Mouse (Mus musculus) telencephalon, adult 2 months (tissue): ENCODE measurements around the gene B4gat1.
A peak's percentile ranks its signal among the peaks of the same experiment; 100 is the strongest.
"Not testable (repeated sequence)": the region's sequence is repeated elsewhere in the genome, so short reads cannot be mapped to it uniquely, and the experiment has no call there.

Experiments
- DNase-seq: peaks from one replicate; pipeline ENCODE4 v3.0.0-alpha.2; 2011; ENCODE audit warnings: low read depth, low spot score

B4gat1 gene

DNA sequence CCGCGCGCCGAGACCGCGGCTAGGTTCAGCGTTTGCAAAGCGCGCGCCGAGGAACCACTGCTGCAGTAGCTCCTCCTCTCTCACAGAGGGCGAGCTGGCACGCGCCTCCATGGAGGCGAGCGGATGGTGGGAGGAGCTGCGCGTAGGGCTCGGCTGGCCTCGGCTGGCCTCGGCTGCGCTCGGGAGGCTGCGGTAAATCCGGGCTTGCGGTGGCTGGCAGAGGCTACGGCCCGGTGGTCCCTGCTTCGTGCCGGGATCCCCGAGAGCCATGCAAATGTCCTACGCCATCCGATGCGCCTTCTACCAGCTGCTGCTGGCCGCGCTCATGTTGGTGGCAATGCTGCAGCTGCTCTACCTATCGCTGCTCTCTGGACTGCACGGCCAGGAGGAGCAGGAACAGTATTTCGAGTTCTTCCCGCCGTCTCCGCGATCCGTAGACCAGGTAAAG lies at the start of gene B4gat1, which contains the start of gene AC124502.3:
TSS of gene B4gat1 (plus strand) at position 118 of the 448 bp plus-strand sequence.
TSS of gene AC124502.3 (plus strand) at position 183 of the 448 bp plus-strand sequence.
- peak; percentile 86 for DNase-seq

DNA sequence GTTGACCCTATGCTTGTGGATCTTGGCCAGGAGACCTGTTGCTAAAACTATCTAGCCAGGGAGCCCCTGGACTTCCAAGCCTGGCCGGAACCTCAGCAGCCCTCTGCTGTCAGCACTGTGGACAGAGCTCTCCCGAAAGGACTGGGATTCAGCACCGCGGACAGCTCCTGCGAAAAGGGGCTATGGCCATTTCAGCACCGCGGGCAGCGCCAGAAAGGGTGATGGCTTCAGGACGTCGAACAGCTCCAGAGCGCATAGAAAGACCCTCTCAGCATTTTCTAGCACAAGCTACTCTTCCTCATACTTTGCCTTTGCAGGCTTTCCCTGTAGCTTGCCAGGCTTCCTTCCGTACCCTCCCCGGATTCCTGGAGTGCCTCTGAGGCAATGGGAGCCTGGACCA lies 49.6 kb upstream of the B4gat1 start:
- no peak for DNase-seq

DNA sequence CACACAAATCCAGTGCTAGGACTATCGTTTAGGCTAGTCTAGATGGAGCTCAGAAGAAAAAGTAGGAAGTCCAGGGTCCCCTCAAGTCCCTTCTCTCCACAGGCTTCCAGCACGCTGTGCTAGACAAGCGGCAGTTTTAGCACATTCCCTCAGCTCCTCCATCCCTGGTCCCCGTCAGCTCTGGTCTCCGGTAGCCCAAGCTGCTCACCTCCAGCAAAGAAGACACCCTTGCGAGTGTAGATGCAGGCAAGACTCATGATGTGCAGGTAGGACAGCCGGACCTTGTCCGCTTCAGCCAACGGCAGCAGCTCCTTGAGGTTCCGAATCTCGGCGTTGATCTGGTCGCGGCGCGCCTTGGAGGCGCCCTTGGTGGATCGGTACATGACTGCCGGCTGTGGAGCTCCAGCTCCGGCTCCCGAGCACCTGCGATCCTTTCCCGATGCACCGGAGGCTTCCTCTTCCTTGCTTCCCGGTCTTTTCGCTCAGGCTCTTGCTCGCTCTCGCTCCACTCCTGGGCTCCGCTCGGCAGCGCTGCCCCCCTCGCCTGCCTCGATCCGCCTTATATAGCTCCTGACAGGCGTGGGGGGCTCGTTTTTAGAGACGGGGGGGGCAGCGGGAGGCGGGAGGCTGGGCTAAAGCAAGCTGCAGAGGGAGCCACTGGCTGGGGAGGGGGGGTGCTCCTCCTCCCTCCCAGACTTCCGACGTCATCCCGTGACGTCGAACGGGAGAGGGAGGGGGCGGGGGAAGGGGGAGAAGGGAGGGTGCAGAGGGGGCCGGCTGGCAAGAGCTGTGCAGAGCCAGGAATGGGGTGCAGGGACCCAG lies 49.0 kb upstream of the B4gat1 start:
- peak; percentile 92 for DNase-seq

DNA sequence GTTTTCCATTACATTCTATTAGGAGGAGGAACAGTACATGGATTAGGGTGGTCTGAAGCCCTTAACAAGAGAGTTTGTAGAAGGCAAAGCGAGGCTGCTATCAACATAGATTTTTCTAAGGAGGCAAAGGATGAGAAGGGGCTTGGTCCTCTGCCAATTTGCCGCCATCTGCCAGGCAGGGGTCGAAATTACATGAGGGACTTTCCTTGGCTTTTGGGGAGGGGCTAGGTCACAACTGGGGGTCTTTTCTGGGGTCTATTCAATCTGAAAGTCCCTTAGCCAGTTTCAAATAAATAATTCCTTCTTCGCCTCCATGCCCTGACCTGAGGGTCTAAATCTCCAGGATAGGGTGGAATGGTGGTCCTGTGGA lies 48.4 kb upstream of the B4gat1 start, which contains the start of gene Npas4:
TSS of gene Npas4 (minus strand) at position 61 of the 370 bp plus-strand sequence.
- no peak for DNase-seq

DNA sequence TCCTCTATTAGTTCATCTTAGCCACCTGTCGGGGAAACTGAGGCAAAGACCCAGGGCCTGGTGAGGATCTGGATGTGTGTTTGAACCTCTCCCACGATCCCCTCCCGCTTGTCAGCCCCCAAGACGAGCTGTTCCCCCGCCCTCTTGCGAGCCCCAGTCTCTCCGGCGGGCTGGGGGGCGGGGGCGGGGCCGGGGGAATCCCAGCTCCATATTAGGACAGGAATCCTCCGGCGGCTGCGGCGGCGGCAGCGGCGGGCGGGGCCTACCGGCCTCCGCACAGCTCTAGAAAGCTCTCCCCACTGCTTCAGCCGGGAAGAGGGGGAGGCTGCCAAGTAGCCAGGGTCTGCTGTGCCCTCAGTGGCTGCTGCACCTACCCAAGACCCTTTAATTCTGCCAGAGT lies 47.9 kb upstream of the B4gat1 start:
- no peak for DNase-seq

DNA sequence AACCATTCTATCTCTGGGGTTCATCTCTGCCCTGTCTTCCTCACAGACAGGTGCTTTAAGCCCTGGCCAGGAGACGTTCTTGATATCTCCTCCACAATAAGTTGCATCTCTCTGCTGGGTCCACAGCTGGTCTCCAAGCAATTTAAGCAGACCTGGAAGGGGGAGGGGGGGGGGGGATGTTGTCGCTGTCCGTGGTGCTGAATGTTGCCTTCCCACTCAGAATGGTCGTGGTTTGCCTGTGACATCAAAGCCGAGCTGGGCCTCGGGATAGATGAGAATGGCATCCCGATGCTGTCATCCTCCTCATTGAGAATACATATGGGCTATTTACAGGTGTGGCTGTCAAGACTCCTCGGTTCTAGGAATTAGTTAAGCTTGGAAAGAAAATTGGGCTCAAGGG lies 46.3 kb upstream of the B4gat1 start:
- DNase-seq, result no peak

DNA sequence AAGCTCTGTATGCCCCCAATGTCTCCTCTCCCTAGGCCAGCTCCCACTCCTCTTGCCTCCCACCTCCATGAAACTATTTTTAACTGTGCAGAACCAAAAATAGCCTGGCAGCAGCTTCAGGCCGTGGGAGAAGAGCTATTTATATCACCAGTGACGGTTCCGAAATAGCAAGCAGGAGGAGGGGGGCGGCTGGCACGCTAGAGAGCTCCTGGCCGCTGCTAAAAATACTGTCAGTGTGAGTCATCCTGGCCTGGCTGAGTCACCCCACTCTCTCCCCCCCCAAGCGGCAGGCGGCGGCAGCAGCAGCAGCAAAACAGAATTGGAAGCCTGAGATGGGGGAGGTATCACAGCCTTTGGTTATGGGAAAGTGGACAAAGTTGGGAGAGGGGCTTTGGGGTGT lies 45.7 kb upstream of the B4gat1 start:
- DNase-seq, result peak; percentile 95

DNA sequence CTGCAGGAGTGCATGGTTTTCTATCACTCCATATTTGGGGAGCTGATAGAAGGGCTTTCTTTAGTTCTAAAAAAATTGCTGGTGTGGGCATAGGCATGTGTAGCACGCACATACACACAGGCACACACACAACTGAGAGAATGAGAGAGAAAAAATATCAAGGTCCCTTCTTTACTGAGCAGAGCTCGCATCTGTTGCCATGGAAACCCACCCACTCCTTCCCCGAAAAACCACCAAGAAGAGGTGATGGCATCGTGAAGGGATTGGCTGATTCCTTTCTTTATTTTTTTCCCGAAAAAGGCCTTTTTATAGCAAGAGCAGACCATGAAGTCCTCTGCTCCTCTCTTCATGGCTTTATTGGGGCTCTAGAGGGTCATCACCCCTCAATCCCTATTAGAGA lies 44.6 kb upstream of the B4gat1 start:
- DNase-seq, result peak; percentile 97

DNA sequence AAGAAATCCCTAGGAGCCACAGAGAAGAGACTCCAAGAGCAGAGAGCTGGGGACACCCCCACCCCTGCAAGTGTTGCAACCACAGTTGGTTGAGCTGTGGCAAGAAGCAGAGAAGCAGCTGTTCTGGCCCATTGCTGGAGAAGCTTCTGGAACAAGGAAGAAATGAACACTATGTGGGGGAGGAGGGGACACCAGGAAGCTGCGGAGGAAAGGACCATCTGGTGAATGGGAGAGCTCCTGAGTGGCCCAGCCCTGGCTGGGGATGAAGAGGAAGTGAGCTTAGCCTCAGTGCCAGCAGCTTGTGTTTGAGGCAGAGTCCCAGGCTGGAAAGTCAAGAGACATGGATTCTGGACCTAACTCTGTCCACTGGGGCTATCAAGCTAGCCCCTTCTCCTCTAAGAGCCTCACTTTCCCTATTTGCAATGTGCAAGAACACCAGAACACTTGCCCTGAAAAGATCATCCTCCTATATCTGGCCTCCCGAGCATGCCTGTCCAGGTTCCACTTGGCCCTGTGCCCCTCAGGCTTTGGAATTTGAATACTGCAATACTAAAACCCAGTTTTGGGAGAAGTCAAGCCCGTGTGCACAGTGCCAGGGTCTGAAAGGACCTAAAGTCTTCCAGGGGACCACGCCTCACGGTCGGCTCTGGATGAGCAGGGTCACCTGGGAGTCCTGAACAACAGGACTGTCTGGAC lies 39.0 kb upstream of the B4gat1 start:
- peak; percentile 79 for DNase-seq

DNA sequence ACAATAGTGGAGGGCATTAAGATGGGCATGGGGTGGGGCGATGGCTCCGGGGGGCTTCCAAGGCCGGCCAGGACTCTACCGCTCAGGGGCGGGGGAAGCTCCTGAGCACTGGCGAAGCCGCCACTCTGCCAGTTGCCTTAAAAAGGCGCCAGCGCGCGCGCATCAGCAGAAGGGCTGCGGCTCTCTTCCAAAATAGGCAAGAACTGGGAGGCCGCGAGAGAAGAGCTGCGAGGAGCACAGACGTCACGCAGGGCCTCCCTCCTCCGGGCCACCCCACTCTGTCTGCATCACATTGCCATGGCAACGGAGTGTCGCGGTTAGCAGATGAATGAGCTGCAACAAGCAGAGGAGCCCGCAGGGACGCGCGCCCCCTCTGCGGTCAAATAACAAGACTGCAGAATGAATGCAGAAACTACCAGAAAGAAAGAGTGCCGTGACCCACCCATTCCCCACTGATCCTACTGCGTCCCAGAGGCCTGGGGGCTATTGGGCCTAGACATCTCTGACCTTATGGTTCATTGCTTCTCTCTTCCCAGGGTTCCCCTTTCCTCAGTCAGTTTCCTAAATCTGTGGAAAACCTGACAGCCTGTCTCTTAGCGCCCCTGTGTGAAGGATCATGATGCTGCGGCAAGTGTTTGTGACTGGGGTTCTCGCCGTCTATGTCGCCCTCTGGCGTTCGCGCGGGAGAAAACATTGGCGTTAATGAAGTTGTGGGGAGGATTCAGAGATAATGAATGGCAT lies 36.8 kb upstream of the B4gat1 start:
- peak; percentile 98 for DNase-seq

DNA sequence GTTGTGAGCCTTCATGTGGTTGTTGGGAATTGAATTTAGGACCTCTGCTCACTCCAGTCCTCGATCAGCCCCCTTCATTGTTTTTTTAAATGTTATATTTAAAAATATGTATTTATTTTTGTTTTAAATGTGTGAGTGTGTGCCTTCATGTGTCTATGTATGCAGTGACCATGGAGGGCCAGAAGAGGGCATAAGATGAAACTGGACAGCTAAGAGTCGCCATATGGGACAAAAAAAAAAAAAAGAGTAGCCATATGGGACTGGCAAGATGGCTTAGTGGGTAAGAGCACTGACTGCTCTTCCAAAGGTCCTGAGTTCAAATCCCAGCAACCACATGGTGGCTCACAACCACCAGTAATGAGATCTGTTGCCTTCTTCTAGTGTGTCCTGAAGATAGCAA lies 35.0 kb upstream of the B4gat1 start:
- not testable (repeated sequence) for DNase-seq

DNA sequence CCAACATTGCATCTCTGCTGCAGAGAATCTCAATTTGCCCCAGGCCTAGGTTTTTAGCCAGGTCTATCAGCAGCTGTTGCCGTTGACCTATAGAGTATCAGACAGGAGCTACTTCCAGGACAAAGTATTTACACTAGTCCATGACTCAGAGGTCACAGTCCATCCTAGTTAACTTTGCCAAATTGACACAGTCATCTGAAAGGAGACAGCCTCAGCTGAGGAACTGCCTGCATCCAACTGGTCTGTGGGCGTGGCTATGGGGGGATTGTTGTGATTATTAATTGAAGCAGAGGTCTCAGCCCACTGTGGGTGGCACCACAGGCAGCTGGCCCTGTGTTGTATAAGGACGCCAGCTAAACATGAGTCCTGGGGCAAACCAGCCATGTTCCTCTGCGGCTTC lies 33.7 kb upstream of the B4gat1 start:
- no peak for DNase-seq

DNA sequence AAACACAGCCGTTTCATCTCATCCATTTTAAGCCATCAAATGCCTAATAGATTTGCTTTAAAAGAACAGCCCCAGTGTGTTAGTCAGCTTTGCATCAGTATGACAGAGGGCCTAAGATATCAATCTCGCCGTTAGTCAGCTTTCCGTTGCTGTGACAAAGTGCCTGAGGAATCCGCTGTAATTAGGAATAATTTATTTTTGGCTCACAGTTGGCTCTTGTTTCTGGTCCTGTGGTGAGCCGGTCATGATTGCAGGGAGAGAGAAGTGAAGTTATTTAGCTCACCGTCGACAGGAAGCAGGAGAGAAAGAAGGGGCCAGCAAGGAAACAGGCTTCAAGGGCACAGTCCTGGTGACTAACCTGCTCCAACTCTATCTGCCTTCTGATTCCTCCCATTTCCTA lies 25.5 kb upstream of the B4gat1 start:
- no peak for DNase-seq

DNA sequence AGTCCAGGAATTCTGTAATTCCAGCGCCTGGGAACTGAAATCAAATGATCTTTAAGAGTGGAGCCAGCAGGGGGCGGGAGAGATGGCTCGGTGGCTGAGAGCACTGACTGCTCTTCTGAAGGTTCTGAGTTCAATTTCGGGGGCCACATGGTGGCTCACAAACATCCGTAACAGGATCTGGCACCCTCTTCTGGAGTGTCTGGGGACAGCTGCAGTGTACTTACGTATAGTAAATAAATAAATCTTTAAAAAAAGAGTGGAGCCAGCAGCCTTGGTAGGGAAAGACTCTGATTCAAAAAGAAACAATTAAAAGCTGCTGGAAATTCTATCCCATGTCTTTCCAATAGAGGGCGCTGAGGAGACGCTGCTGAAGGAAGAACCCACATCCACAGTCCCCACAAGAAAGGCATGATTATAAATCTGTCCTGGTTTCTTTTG lies 23.6 kb upstream of the B4gat1 start:
- no peak for DNase-seq

DNA sequence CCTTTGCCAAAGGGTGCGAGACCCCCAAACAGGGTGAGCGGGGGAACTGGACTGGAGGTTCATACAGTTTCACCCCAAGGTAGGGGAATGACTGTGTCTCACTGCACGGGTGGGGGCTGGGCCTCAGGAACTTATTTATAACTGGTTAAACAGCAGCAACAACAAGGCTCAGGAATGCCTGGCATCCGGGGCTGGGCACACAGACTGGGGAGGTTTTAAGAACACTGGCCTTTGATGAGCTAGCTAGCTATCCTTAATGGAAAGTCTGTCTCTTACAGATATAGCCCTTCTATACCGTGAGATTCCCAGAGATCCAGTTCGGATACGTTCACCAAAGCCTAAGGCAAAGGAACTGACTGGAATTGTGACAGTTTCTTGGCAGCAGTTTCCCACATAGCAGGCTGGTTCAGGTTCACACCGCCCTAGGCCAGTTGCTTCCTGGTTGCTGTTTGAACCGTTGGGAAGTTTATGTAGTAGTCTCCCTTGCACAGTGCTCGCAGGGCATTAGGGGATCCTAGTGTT lies 22.3 kb upstream of the B4gat1 start:
- DNase-seq, result no peak

DNA sequence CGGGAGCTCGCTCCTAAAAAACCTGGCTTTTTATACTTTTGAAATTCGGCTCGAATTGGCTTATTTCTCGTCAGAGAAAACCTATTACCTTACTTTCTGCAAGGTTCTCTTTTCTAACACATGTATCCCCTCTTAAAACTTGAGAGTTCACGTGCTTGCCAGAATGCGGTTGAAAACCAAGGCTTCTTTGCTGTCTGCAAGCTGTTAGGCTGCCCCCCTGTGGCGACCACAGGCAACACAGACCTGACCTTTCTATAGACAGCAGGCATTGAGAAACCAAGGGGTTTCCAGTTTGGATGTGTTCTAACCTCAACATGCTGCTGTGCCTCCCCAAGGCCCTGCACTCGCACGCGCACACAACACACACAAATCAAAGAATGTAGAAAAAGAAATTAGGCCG lies 21.8 kb upstream of the B4gat1 start:
- no peak for DNase-seq

DNA sequence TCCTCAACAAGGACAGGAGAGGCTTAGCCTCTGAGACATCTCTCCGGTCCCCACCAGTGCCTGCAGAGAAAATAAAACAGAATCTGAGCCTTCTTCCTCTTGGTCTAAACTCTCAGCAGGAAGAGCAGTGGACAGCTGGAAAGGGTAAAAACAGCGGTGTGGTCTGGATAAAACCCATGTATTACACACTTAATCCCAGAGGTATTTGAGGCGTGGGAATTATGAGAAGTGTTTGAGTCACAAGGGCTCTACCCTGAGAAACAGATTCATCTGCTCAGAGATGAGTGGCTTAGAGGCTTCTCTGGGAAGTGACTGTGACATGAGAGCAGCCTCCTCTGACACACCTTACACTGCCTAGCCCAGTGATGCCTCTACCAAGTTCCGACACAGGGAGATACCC lies 21.0 kb upstream of the B4gat1 start:
- no peak for DNase-seq

DNA sequence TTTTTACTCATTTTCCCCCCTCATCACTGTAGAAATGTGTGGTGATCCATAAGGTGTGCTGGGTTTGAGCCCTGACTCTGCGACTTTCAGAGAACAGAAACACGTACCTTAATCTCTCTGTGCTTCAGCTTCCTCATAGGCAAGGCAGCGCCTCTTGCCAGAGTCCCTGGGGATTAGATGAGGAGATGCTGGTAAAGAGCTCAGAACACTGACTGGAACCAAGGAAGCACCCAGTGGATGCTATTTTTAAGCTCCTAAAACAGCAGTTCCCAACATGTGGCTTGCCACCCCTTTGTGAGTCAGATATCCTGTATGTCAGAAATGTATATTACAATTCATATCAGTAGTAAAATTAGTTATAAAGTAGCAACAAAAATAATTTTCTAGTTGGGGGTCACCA lies 20.4 kb upstream of the B4gat1 start:
- DNase-seq, result no peak

DNA sequence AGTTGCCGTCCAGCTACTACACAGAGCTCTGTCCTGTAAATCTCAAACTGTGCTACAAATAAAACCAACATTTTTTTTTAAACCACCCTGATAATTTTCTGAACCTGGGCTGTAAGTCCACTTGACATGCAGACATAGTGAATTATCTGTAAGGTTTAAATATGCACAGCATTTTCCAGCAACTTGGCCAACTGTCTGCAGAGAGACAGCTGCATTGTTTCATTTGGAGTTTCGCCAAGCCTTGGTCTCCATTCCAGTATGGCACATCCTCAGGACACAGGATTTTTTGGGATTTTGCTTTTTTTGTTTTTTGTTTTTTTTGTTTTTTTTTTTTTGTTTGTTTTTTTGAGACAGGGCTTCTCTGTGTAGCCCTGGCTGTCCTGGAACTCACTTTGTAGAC lies 17.2 kb upstream of the B4gat1 start:
- no peak for DNase-seq

DNA sequence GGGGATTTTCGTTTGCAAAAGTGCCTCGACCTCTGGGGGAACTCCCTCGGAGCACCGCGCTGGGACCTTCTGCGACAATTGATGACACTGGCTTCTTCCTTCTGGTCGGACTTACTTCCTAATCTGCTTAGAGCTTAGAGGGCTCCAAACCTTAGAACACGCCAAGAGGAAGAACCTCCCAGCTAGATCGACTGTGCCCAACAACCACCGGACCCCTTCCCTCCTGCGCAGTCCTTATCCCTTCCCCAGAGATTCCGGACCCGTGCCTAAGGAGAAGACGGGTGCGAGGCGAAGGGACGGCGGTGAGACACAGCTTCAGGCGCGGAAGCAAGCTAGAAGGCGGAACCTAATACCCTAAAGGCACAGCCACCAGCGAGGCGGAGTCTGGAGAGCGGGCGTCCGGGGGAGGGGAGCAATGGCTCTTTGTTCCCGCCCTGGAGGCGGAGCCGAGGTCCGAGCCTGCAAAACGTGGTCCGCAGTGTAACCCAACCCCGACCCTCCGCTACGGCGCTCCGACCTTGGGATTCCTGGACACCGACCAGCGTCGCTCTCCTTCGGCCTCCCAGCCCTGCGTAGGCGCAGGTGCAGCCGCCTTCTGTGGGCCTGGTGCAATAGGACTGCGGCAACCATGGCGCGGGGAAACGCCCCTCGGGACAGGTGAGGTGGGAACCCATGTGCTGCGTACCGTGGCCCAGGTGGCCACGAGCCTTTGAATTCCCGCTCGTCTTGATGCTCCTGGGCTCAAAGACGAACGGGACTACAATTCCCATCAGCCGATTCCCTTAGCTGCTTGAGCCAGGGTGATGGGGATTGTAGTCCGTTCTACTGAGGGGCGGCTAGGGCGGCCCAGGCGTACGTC lies 14.8 kb upstream of the B4gat1 start, which contains the start of gene Slc29a2:
TSS of gene Slc29a2 (plus strand) at position 240 of the 859 bp plus-strand sequence.
- peak; percentile 85 for DNase-seq

DNA sequence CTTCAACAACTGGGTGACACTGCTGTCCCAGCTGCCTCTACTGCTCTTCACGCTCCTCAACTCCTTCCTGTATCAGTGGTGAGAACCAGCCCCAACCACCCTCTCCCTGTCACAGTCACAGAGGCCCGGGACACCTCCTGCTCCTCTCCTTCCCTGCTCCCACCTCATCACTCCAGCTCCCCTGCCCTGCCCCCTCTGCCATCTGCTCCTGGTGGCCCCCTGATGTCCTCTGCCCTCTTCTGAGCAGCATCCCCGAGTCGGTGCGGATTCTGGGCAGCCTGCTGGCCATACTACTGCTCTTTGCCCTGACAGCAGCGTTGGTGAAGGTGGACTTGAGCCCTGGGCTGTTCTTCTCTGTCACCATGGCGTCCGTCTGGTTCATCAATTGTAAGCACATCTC lies 12.5 kb upstream of the B4gat1 start:
- no peak for DNase-seq
